Mouse (Mus musculus): ENCODE data around the gene Gm20929.
"Not testable (repeated sequence)": the region's sequence is repeated elsewhere in the genome, so short reads cannot be mapped to it uniquely, and the experiment has no call there.

Gm20929 gene

DNA sequence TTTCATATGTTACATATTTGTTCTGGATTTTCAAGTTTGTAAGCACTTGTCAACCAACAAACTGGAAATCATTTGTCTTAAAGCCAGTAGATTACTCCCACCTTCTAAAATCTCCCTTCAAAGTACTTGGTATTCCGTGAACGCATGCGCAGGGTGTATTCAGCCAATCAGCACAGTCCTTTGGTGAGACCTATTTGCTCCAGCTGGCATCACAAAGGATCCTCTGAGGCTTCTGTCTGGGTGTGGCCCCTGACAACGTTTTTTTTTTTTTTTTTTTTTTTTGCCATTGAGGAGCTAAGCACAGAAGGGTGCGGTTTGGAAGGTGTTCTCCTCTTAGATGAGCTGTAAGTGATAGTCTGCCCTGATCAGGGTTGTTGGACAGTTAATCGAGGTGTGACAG lies at the start of gene Gm20929:
Gene Gm20929 (plus strand): TSS at position 301 of the 400 bp plus-strand sequence.
- not testable (repeated sequence) for DNase-seq (ENCODE audit: extremely low read depth, low read depth)
